Mouse (Mus musculus): ENCODE results near the gene Cd300ld.
"Not testable (repeated sequence)": the region's sequence is repeated elsewhere in the genome, so short reads cannot be mapped to it uniquely, and the experiment has no call there.

Gene Cd300ld

GRCm38 (mm10) chr11:114989793-114990192 lies at the start of gene Cd300ld:
Gene Cd300ld (minus strand): TSS chr11:114989922.
- DNase-seq (ENCODE audit: low spot score) = no peak

GRCm38 (mm10) chr11:115037669-115038068 lies 47.9 kb upstream of the Cd300ld start, which contains the start of gene Cd300ld5:
Gene Cd300ld5 (minus strand): TSS chr11:115037769.
- DNase-seq (ENCODE audit: low spot score) = not testable (repeated sequence)

DNA sequence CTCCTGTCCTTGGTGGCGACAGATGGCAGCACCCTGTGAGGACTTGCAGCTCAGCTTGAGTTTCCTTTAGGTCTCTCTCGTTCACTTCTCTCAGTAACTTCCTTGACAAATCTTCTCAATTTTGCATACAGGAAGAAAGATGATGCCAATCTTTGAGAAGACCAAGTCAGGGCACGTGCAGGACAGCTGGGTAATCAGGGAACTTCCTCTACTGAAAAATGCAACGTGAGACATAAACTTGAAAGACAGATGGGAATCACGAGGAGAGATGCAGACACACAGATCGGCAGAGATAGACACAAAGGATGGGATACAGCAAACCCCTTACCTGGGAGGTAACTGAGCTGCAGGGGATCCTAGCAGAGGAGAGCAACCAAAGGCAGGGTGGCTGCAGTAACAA lies 37.2 kb upstream of the Cd300ld start, which contains the start of gene Cd300ld4:
Cd300ld4 (minus strand) TSS at position 101 of the 400 bp plus-strand sequence.
- not testable (repeated sequence) for DNase-seq (ENCODE audit: low spot score)

DNA sequence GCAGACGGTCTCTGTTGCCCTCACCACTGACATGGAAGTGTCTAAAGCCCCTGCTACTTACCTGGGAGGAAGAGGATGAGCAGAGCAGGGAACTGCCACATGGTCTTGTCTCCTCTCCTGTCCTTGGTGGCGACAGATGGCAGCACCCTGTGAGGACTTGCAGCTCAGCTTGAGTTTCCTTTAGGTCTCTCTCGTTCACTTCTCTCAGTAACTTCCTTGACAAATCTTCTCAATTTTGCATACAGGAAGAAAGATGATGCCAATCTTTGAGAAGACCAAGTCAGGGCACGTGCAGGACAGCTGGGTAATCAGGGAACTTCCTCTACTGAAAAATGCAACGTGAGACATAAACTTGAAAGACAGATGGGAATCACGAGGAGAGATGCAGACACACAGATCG lies 26.4 kb upstream of the Cd300ld start, which contains the start of gene Cd300ld2:
Cd300ld2 (minus strand) TSS at position 101 of the 400 bp plus-strand sequence.
- not testable (repeated sequence) for DNase-seq (ENCODE audit: low spot score)

DNA sequence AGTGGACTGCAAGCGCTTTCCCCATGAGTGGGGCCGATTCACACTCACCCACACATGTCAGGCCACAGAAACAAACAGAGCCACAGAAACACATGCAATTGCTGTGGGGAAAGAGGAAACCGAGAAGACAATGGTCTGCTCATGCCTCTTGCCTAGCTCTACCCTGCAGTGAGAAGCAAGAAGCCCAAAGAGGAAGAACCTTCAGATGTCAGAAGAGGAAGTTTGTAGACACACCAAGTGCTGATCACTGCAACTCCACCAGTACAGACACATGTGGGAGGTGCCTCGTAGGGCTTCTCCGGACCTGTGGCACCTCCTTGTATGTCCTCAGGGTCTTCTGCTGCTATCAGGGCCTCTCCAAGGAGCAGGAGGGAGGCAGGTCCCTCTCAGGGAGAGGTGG lies 14.3 kb upstream of the Cd300ld start:
- no peak for DNase-seq (ENCODE audit: low spot score)

DNA sequence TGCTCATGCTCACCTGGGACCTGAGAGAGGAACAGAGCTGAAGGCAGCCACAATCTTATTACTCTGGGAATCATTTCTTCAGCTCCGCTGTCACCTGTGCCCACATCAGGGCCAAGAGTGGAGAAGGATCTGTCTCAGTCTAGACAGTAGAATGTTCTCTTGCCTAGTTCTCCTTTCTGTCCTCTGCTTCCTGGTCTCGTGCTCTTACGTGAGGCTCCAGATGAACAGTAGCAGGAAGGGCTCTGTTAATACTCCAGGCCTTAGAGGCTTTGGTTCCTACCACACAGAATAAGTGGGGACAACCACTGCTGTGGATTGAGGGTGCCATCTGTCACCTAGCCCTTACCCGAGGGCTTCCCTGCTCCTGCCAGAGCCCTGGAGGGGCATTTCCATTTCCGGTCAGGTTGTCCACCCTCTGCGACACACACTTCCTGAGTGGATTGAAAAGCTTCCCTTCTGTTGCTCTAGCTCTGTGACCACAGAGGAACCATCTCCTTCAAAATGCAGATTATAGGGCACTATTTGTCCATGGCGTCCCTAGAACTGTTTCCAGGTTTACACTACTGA lies 11.8 kb upstream of the Cd300ld start, which contains the start of gene Cd300c2:
Cd300c2 (minus strand) TSS at position 407 of the 567 bp plus-strand sequence.
- DNase-seq (ENCODE audit: low spot score) = no peak

GRCm38 (mm10) chr11:114981866-114982265 lies 7.9 kb downstream of the Cd300ld start:
- no peak for DNase-seq (ENCODE audit: low spot score)

- no peak for DNase-seq (ENCODE audit: low spot score)
These were observed 17.0 kb downstream of the Cd300ld start for GRCm38 (mm10) chr11:114972726-114973125.

- DNase-seq (ENCODE audit: low spot score) = no peak
These were observed 20.9 kb downstream of the Cd300ld start, which contains the start of gene Cd300c for GRCm38 (mm10) chr11:114968752-114969207. Gene Cd300c (minus strand): TSS chr11:114969157.

DNA sequence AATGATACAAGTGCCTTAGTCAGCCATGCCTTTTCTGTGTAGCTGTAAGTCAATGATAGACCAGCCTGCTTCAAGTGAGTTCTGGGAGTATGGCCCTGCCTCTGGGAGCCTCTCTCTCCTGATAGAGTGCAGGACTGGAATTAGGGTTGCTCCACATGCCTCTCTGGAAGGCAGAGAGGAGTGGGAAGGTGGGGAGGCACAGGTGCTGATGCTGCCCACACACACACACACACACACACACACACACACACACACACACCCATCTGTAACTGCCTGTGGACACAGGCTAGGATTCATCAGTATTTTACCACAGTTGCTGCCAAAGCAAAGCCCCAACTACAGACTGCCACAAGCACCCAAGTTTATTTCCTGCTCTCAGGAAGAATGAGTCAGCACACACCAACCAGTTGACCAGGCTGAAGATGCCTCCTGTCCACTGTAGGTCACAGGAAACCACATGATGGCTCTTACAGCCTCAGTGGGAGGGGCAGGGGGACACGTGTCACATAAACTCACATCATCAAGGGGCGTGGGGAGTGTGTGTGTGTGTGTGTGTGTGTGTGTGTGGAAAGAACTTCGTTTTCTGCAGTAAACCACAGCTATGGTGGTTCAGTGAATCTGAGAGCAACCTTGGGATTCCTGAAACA lies 24.4 kb downstream of the Cd300ld start:
- no peak for DNase-seq (ENCODE audit: low spot score)

- DNase-seq (ENCODE audit: low spot score) = no peak
These were observed 29.4 kb downstream of the Cd300ld start for GRCm38 (mm10) chr11:114960369-114960768.

DNA sequence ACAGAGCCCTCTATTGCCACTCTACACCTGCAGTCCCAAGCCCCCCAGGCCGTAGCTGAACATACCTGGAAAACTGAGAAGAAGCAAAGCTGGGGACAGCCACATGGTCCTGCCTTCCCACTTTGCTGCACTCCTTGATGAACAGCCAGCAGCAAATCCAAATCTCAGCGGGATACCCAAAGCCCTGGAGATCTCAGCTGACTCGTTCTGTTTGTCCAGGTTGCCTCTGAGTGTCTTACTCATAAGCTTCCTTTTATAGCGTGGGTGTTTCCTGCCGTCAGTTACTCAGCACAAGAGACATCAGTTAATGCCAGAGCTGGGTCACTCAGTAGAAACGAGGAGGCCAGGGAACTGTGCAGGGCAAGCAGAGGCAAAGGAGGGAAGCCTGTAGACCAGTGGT lies 55.6 kb downstream of the Cd300ld start, which contains the start of gene Cd300lb:
Cd300lb (minus strand) TSS at position 243 of the 400 bp plus-strand sequence.
- DNase-seq (ENCODE audit: low spot score) = no peak

GRCm38 (mm10) chr11:114933591-114933990 lies 56.1 kb downstream of the Cd300ld start:
- DNase-seq (ENCODE audit: low spot score) = no peak

Measured in ovary, postnatal 14 days (tissue).